Mouse (Mus musculus) testis, postnatal 14 days (tissue): Measurements from ENCODE around the gene Iqcd.

ENCODE experiments used
- DNase-seq: peaks from one replicate; pipeline ENCODE4 v3.0.0; 2021; ENCODE audit warnings: low spot score

The Iqcd gene

GRCm38 (mm10) chr5:120571056-120571740 is 17.6 kb upstream of the Iqcd start:
- no peak for DNase-seq

GRCm38 (mm10) chr5:120574469-120575063 is 14.2 kb upstream of the Iqcd start:
- no peak for DNase-seq

- no peak for DNase-seq
Measured at GRCm38 (mm10) chr5:120576781-120577301, 12.0 kb upstream of the Iqcd start.

- no peak for DNase-seq
Measured at GRCm38 (mm10) chr5:120577935-120578441, 10.8 kb upstream of the Iqcd start.

- no peak for DNase-seq
Measured at GRCm38 (mm10) chr5:120578504-120579081, 10.2 kb upstream of the Iqcd start.

GRCm38 (mm10) chr5:120579211-120579897 is 9.5 kb upstream of the Iqcd start:
- no peak for DNase-seq

- no peak for DNase-seq
Measured at GRCm38 (mm10) chr5:120579898-120580626, 8.8 kb upstream of the Iqcd start.

GRCm38 (mm10) chr5:120582002-120582401 is 6.8 kb upstream of the Iqcd start:
- no peak for DNase-seq

GRCm38 (mm10) chr5:120583511-120583910 is 5.3 kb upstream of the Iqcd start:
- no peak for DNase-seq

GRCm38 (mm10) chr5:120584968-120585367 is 3.8 kb upstream of the Iqcd start:
- no peak for DNase-seq

GRCm38 (mm10) chr5:120586741-120587615 is 1.8 kb upstream of the Iqcd start:
- no peak for DNase-seq

- DNase-seq: no peak
Measured at GRCm38 (mm10) chr5:120587616-120587926, 1.2 kb upstream of the Iqcd start.

- DNase-seq: no peak
Measured at GRCm38 (mm10) chr5:120587940-120588568, 762 bp upstream of the Iqcd start.

- peak; percentile 68 for DNase-seq
Measured at GRCm38 (mm10) chr5:120590356-120591010, 1.7 kb downstream of the Iqcd start.

GRCm38 (mm10) chr5:120592141-120592540 is 3.3 kb downstream of the Iqcd start:
- no peak for DNase-seq

GRCm38 (mm10) chr5:120594485-120594884 is 5.7 kb downstream of the Iqcd start:
- no peak for DNase-seq

- no peak for DNase-seq
Measured at GRCm38 (mm10) chr5:120599625-120600024, 10.8 kb downstream of the Iqcd start.

GRCm38 (mm10) chr5:120600946-120601668 is 12.3 kb downstream of the Iqcd start:
- DNase-seq: peak; percentile 58

GRCm38 (mm10) chr5:120602210-120602609 is 13.4 kb downstream of the Iqcd start:
- no peak for DNase-seq
